Mouse (Mus musculus): ENCODE results near the gene Rab9. TPM values are rescaled to one million over a fixed set of nuclear protein-coding genes. Genes with fewer than 3 reads are reported as not detected.
"Not testable (repeated sequence)": the region's sequence is repeated elsewhere in the genome, so short reads cannot be mapped to it uniquely, and the experiment has no call there.

The Rab9 gene
- polyA plus RNA-seq (2014; fragmentation: Nextera tagmentation; extraction: Ambion mirVana), result 38.6 and 40.2 TPM in 2 replicates

DNA sequence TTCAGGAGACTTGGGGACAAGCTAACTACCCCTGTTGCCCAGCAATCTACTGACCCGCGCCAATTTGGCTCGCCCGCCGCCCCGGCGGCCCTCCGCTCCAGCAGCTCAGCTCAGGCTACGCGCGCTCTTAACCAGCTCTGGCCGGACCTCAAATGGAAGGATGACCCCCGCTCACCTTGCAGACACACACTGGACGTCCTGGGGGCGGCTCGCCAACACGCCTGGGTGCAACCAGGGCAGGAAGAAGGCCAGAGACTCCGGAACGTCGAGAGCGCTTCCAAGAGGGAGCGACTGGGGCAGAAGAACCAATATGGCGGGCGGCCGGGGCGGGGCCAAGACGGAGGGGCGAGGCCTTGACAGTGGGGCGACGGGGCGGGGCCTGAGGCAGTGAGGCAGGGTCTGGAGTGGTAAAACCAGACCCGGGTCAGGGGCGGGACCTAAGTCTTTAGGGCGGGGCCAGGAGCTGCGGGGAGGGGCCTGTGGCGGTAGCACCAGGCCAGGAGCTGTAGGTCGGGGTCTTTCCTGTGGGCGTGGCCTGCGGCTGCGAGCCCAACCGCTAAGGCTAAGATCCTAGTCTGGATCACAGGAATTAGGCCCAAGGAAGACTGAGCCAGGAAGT, at the start of gene Rab9:
Rab9 (minus strand) TSS at position 503 of the 619 bp plus-strand sequence.
- H3K4me3 ChIP-seq (ENCODE audit: low read depth, low read length), result peak within 1 kb of the TSS; percentile 61
- WGBS (ENCODE audit: insufficient replicate concordance), result 12% methylated on average over 34 of the region's 41 CpGs
- H3K27me3 ChIP-seq (ENCODE audit: control insufficient read depth, insufficient read depth, low read length), result no peaks in the 10 kb centered on the region
- no peaks in the 10 kb centered on the region for H3K36me3 ChIP-seq (ENCODE audit: control insufficient read depth, insufficient read depth, low read length)
- no peaks in the 10 kb centered on the region for H3K9me3 ChIP-seq (replicated peaks; ENCODE audit: control insufficient read depth, low read length)
- peak within 1 kb of the TSS; percentile 64; the same call in 1 of the 2 replicates for H3K27ac ChIP-seq (ENCODE audit: low read depth, low read length)
- H3K4me1 ChIP-seq (ENCODE audit: control insufficient read depth, insufficient read depth, low read length), result no peaks in the 10 kb centered on the region
- H3K9ac ChIP-seq (ENCODE audit: low read depth, low read length), result peak within 1 kb of the TSS; percentile 77
- peak within 1 kb of the TSS; percentile 70 for H3K4me2 ChIP-seq
- ATAC-seq (replicated peaks; ENCODE audit: insufficient number of reproducible peaks, low FRiP score, low TSS enrichment), result peak; percentile 99

- Histone ChIP-seq H3K9ac (ENCODE audit: low read depth, low read length) (no peak overlapping the region), H3K27ac (ENCODE audit: low read depth, low read length) (no peak overlapping the region), H3K36me3 (ENCODE audit: control insufficient read depth, insufficient read depth, low read length) (no peaks in the 10 kb centered on the region), H3K27me3 (ENCODE audit: control insufficient read depth, insufficient read depth, low read length) (no peaks in the 10 kb centered on the region), H3K4me1 (ENCODE audit: control insufficient read depth, insufficient read depth, low read length) (no peaks in the 10 kb centered on the region), H3K4me2 (no peak overlapping the region), H3K4me3 (ENCODE audit: low read depth, low read length) (no peak overlapping the region), H3K9me3 (replicated peaks; ENCODE audit: control insufficient read depth, low read length) (no peaks in the 10 kb centered on the region)
- WGBS (ENCODE audit: insufficient replicate concordance), result 77% methylated on average over 3 of the region's 3 CpGs
- no peak for ATAC-seq (replicated peaks; ENCODE audit: insufficient number of reproducible peaks, low FRiP score, low TSS enrichment)
Measured at GRCm38 (mm10) chrX:166528126-166528525, 48.5 kb upstream of the Rab9 start.

GRCm38 (mm10) chrX:166525637-166526315, 46.1 kb upstream of the Rab9 start:
- H3K4me2 ChIP-seq, result no peak overlapping the region
- no peak overlapping the region for H3K9ac ChIP-seq (ENCODE audit: low read depth, low read length)
- ATAC-seq (replicated peaks; ENCODE audit: insufficient number of reproducible peaks, low FRiP score, low TSS enrichment), result no peak
- no peaks in the 10 kb centered on the region for H3K4me1 ChIP-seq (ENCODE audit: control insufficient read depth, insufficient read depth, low read length)
- H3K9me3 ChIP-seq (replicated peaks; ENCODE audit: control insufficient read depth, low read length), result no peaks in the 10 kb centered on the region
- H3K27ac ChIP-seq (ENCODE audit: low read depth, low read length), result no peak overlapping the region
- H3K36me3 ChIP-seq (ENCODE audit: control insufficient read depth, insufficient read depth, low read length), result no peaks in the 10 kb centered on the region
- 87% methylated on average over 2 of the region's 2 CpGs for WGBS (ENCODE audit: insufficient replicate concordance)
- H3K27me3 ChIP-seq (ENCODE audit: control insufficient read depth, insufficient read depth, low read length), result no peaks in the 10 kb centered on the region
- H3K4me3 ChIP-seq (ENCODE audit: low read depth, low read length), result no peak overlapping the region

- no peaks in the 10 kb centered on the region for H3K9me3 ChIP-seq (replicated peaks; ENCODE audit: control insufficient read depth, low read length)
- no peaks in the 10 kb centered on the region for H3K27me3 ChIP-seq (ENCODE audit: control insufficient read depth, insufficient read depth, low read length)
- WGBS (ENCODE audit: insufficient replicate concordance), result 73% methylated on average over 5 of the region's 5 CpGs
- no peak overlapping the region for H3K27ac ChIP-seq (ENCODE audit: low read depth, low read length)
- no peaks in the 10 kb centered on the region for H3K4me1 ChIP-seq (ENCODE audit: control insufficient read depth, insufficient read depth, low read length)
- no peaks in the 10 kb centered on the region for H3K36me3 ChIP-seq (ENCODE audit: control insufficient read depth, insufficient read depth, low read length)
- H3K9ac ChIP-seq (ENCODE audit: low read depth, low read length), result no peak overlapping the region
- H3K4me2 ChIP-seq, result no peak overlapping the region
- ATAC-seq (replicated peaks; ENCODE audit: insufficient number of reproducible peaks, low FRiP score, low TSS enrichment), result no peak
- no peak overlapping the region for H3K4me3 ChIP-seq (ENCODE audit: low read depth, low read length)
Measured at GRCm38 (mm10) chrX:166520782-166521181, 41.1 kb upstream of the Rab9 start.

DNA sequence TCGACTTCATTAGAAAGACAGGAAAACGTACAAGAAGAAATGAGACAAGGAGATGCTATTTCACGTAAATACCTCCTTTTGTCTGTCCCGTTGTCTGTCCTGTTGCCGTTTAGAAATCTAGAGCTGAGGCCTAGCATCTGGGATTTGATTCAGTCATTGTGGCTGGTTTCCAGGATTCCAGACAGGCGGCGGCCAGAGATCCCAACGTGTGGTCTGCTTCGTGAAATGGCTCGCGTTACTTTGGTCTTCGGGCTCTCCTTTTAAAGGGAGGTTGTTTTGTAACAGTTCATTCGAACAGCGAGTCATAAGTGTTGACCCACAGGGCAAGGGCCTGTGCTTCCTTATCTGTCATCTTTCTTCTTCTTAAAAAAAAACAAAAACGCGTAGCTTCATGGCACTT, 38.7 kb upstream of the Rab9 start, which contains the start of gene Tceanc:
Tceanc (minus strand) TSS at position 223 of the 400 bp plus-strand sequence.
- H3K4me3 ChIP-seq (ENCODE audit: low read depth, low read length), result no peak within 1 kb of the TSS
- H3K36me3 ChIP-seq (ENCODE audit: control insufficient read depth, insufficient read depth, low read length), result no peaks in the 10 kb centered on the region
- H3K27me3 ChIP-seq (ENCODE audit: control insufficient read depth, insufficient read depth, low read length), result no peaks in the 10 kb centered on the region
- no peaks in the 10 kb centered on the region for H3K4me1 ChIP-seq (ENCODE audit: control insufficient read depth, insufficient read depth, low read length)
- no peaks in the 10 kb centered on the region for H3K9me3 ChIP-seq (replicated peaks; ENCODE audit: control insufficient read depth, low read length)
- ATAC-seq (replicated peaks; ENCODE audit: insufficient number of reproducible peaks, low FRiP score, low TSS enrichment), result no peak
- 75% methylated on average over 16 of the region's 16 CpGs for WGBS (ENCODE audit: insufficient replicate concordance)
- H3K27ac ChIP-seq (ENCODE audit: low read depth, low read length), result no peak within 1 kb of the TSS
- no peak within 1 kb of the TSS for H3K9ac ChIP-seq (ENCODE audit: low read depth, low read length)
- H3K4me2 ChIP-seq, result no peak within 1 kb of the TSS

- Histone ChIP-seq H3K9ac (ENCODE audit: low read depth, low read length) (no peak overlapping the region), H3K9me3 (replicated peaks; ENCODE audit: control insufficient read depth, low read length) (no peaks in the 10 kb centered on the region), H3K4me2 (no peak overlapping the region), H3K27ac (ENCODE audit: low read depth, low read length) (no peak overlapping the region), H3K27me3 (ENCODE audit: control insufficient read depth, insufficient read depth, low read length) (no peaks in the 10 kb centered on the region), H3K36me3 (ENCODE audit: control insufficient read depth, insufficient read depth, low read length) (no peaks in the 10 kb centered on the region), H3K4me1 (ENCODE audit: control insufficient read depth, insufficient read depth, low read length) (no peaks in the 10 kb centered on the region), H3K4me3 (ENCODE audit: low read depth, low read length) (no peak overlapping the region)
- no peak for ATAC-seq (replicated peaks; ENCODE audit: insufficient number of reproducible peaks, low FRiP score, low TSS enrichment)
- WGBS (ENCODE audit: insufficient replicate concordance), result 100% methylated on average over 1 of the region's 1 CpGs
Measured at GRCm38 (mm10) chrX:166516631-166517030, 37.0 kb upstream of the Rab9 start.

- 80% methylated on average over 3 of the region's 3 CpGs for WGBS (ENCODE audit: insufficient replicate concordance)
Measured at GRCm38 (mm10) chrX:166515923-166516322, 36.3 kb upstream of the Rab9 start.

DNA sequence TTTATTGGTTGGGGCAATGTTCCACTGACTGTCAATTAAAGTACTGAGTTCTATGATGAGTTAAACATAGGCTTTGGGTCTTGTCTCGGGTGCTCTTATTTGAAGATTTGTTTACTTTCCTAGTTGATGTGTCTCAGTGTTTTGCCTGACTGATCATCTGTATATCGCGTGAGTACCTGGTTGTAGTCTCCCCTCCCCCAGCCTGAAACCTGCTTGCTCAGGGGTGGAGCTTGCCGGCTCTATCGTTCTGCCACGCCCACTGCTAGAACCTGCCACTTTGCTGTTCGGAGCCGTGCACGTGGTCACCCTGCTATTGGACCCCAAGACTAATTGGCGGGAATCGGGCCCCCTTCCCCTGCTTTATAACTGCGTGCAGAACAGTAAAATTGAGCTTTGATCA, 34.4 kb upstream of the Rab9 start:
- not testable (repeated sequence) for H3K4me3 ChIP-seq (ENCODE audit: low read depth, low read length); H3K9ac ChIP-seq (ENCODE audit: low read depth, low read length); H3K9me3 ChIP-seq (replicated peaks; ENCODE audit: control insufficient read depth, low read length); H3K4me1 ChIP-seq (ENCODE audit: control insufficient read depth, insufficient read depth, low read length); H3K27ac ChIP-seq (ENCODE audit: low read depth, low read length); H3K27me3 ChIP-seq (ENCODE audit: control insufficient read depth, insufficient read depth, low read length); H3K36me3 ChIP-seq (ENCODE audit: control insufficient read depth, insufficient read depth, low read length); ATAC-seq (replicated peaks; ENCODE audit: insufficient number of reproducible peaks, low FRiP score, low TSS enrichment)
- peak overlapping the region; percentile 43 for H3K4me2 ChIP-seq
- WGBS (ENCODE audit: insufficient replicate concordance), result 29% methylated on average over 12 of the region's 12 CpGs

More at GRCm38 (mm10) chrX:166515923-166516322, 36.3 kb upstream of the Rab9 start:
- ATAC-seq (replicated peaks; ENCODE audit: insufficient number of reproducible peaks, low FRiP score, low TSS enrichment), result no peak
- H3K4me3 ChIP-seq (ENCODE audit: low read depth, low read length), result no peak overlapping the region
- no peaks in the 10 kb centered on the region for H3K36me3 ChIP-seq (ENCODE audit: control insufficient read depth, insufficient read depth, low read length)
- H3K9me3 ChIP-seq (replicated peaks; ENCODE audit: control insufficient read depth, low read length), result no peaks in the 10 kb centered on the region
- no peaks in the 10 kb centered on the region for H3K27me3 ChIP-seq (ENCODE audit: control insufficient read depth, insufficient read depth, low read length)
- no peak overlapping the region for H3K27ac ChIP-seq (ENCODE audit: low read depth, low read length)
- no peaks in the 10 kb centered on the region for H3K4me1 ChIP-seq (ENCODE audit: control insufficient read depth, insufficient read depth, low read length)
- no peak overlapping the region for H3K4me2 ChIP-seq
- no peak overlapping the region for H3K9ac ChIP-seq (ENCODE audit: low read depth, low read length)

Data from heart, embryonic 11.5 days (tissue).